Mouse (Mus musculus): ENCODE data around the gene Syngr2.
"Not testable (repeated sequence)": the region's sequence is repeated elsewhere in the genome, so short reads cannot be mapped to it uniquely, and the experiment has no call there.

Gene Syngr2

GRCm38 (mm10) chr11:117781199-117781821 is 28.2 kb upstream of the Syngr2 start:
- peak; percentile 65 for DNase-seq (ENCODE audit: low spot score)

- DNase-seq (ENCODE audit: low spot score): no peak
Measured at GRCm38 (mm10) chr11:117781993-117782704, 27.3 kb upstream of the Syngr2 start, which contains the start of the genes Tmc8 and Tmc6. Gene Tmc8, plus strand, starts transcription at chr11:117782076. Gene Tmc6, minus strand, starts transcription at chr11:117782198.

- DNase-seq (ENCODE audit: low spot score): no peak
Measured at GRCm38 (mm10) chr11:117782705-117783034, 26.8 kb upstream of the Syngr2 start.

- peak; percentile 47 for DNase-seq (ENCODE audit: low spot score)
Measured at GRCm38 (mm10) chr11:117783089-117783488, 26.4 kb upstream of the Syngr2 start.

- no peak for DNase-seq (ENCODE audit: low spot score)
Measured at GRCm38 (mm10) chr11:117783683-117784309, 25.7 kb upstream of the Syngr2 start.

GRCm38 (mm10) chr11:117786294-117786693 is 23.2 kb upstream of the Syngr2 start:
- DNase-seq (ENCODE audit: low spot score): peak; percentile 46

- DNase-seq (ENCODE audit: low spot score): not testable (repeated sequence)
Measured at GRCm38 (mm10) chr11:117788481-117788880, 21.0 kb upstream of the Syngr2 start.

- peak; percentile 74 for DNase-seq (ENCODE audit: low spot score)
Measured at GRCm38 (mm10) chr11:117790286-117790685, 19.2 kb upstream of the Syngr2 start.

- peak; percentile 50 for DNase-seq (ENCODE audit: low spot score)
Measured at GRCm38 (mm10) chr11:117790703-117791440, 18.6 kb upstream of the Syngr2 start.

GRCm38 (mm10) chr11:117791441-117791761 is 18.1 kb upstream of the Syngr2 start:
- no peak for DNase-seq (ENCODE audit: low spot score)

GRCm38 (mm10) chr11:117792281-117792888 is 17.1 kb upstream of the Syngr2 start:
- DNase-seq (ENCODE audit: low spot score): peak; percentile 54

- no peak for DNase-seq (ENCODE audit: low spot score)
Measured at GRCm38 (mm10) chr11:117794035-117794551, 15.4 kb upstream of the Syngr2 start.

- DNase-seq (ENCODE audit: low spot score): no peak
Measured at GRCm38 (mm10) chr11:117796954-117797353, 12.5 kb upstream of the Syngr2 start.

GRCm38 (mm10) chr11:117797511-117798159 is 11.8 kb upstream of the Syngr2 start, which contains the start of gene 6030468B19Rik:
Gene 6030468B19Rik, plus strand, starts transcription at chr11:117797660.
- no peak for DNase-seq (ENCODE audit: low spot score)

GRCm38 (mm10) chr11:117798160-117798541 is 11.3 kb upstream of the Syngr2 start:
- DNase-seq (ENCODE audit: low spot score): no peak

- DNase-seq (ENCODE audit: low spot score): no peak
Measured at GRCm38 (mm10) chr11:117799174-117799573, 10.3 kb upstream of the Syngr2 start.

GRCm38 (mm10) chr11:117800038-117800437 is 9.4 kb upstream of the Syngr2 start:
- DNase-seq (ENCODE audit: low spot score): no peak

GRCm38 (mm10) chr11:117801650-117802049 is 7.8 kb upstream of the Syngr2 start:
- DNase-seq (ENCODE audit: low spot score): no peak

GRCm38 (mm10) chr11:117803166-117803688 is 6.2 kb upstream of the Syngr2 start:
- DNase-seq (ENCODE audit: low spot score): no peak

- no peak for DNase-seq (ENCODE audit: low spot score)
Measured at GRCm38 (mm10) chr11:117806781-117807180, 2.7 kb upstream of the Syngr2 start.
